Mouse (Mus musculus) liver, embryonic 14.5 days (tissue): Measurements from ENCODE around the gene Mrpl47.

Experiments used
- CTCF ChIP-seq: IDR thresholded peaks from 2 replicates; pipeline ENCODE4 v1.5.1; 2016; ENCODE audit warnings: antibody characterized with exemption, low read depth, control low read depth
- EP300 ChIP-seq: IDR thresholded peaks from 2 replicates; pipeline ENCODE4 v1.6.1; 2016; ENCODE audit warnings: antibody characterized with exemption, low read depth

- TF ChIP-seq CTCF (no peak), EP300 (no peak)
These were observed 61.0 kb downstream of the Mrpl47 start for GRCm38 (mm10) chr3:32676393-32676792.
